Mouse (Mus musculus) heart, embryonic 10.5 days (tissue): ENCODE measurements around the gene Ces1a. TPM values are rescaled to one million over a fixed set of nuclear protein-coding genes. Genes with fewer than 3 reads are reported as not detected.

Source experiments
- DNase-seq: peaks from one replicate; pipeline ENCODE4 v3.0.0-alpha.2; 2017; ENCODE audit warnings: low spot score
- H3K27ac ChIP-seq: fragments of 300-500 bp; sonication (generic); 2 replicates; pipeline ENCODE4 v1.5.1; 2016; ENCODE audit warnings: mild to moderate bottlenecking
- H3K27me3 ChIP-seq: fragments of 300-500 bp; sonication (generic); 2 replicates; pipeline ENCODE4 v1.6.1; 2016; ENCODE audit warnings: mild to moderate bottlenecking; ENCODE audit not compliant: poor library complexity, insufficient read depth, severe bottlenecking
- H3K36me3 ChIP-seq: fragments of 300-500 bp; sonication (generic); 2 replicates; pipeline ENCODE4 v1.6.1; 2016; ENCODE audit warnings: mild to moderate bottlenecking, moderate library complexity
- H3K4me1 ChIP-seq: fragments of 300-500 bp; sonication (generic); 2 replicates; pipeline ENCODE4 v1.6.1; 2016; ENCODE audit warnings: mild to moderate bottlenecking
- H3K4me3 ChIP-seq: fragments of 300-500 bp; sonication (generic); 2 replicates; pipeline ENCODE4 v1.5.1; 2016; ENCODE audit warnings: mild to moderate bottlenecking, moderate library complexity
- H3K9me3 ChIP-seq: fragments of 300-500 bp; sonication (generic); 2 replicates; pipeline ENCODE4 v1.6.1; 2016; ENCODE audit warnings: mild to moderate bottlenecking, moderate library complexity
- WGBS: fragments of 180-500 bp; shearing (Covaris S2); methylation state at CpG from one replicate; pipeline ENCODE4 v1.1.7; 2016; 5-methylcytosine and 5-hydroxymethylcytosine counted together
- polyA plus RNA-seq: library from polyadenylated mRNA; unstranded; fragments of >200 nt; fragmentation: Nextera tagmentation; extraction: Ambion mirVana; gene quantifications from 2 replicates; pipeline ENCODE4 v1.2.1, GENCODE M21; 2016

Ces1a gene
- 0.16 TPM in 1 of 2 replicates, not detected in the other for polyA plus RNA-seq

DNA sequence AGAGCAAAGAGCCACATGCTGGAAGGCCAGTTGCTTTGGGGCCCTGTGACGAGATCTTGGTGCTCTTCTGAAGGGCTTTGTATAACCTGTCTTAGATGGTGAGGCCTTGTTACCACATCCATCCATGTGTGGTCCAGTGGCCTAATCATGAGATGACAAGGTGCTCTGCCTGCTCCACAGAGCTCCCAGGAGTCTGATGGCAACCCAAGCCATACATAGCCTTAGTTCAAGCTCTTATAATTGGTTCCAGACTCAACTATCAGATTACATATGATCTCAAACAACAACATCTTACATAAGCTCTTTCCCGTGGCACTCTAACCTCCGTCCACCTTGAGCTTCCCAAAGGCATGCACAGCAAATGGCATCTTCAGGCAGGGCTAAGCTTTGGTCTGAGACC is at the start of gene Ces1a:
TSS of gene Ces1a (minus strand) at position 101 of the 400 bp plus-strand sequence.
- Histone ChIP-seq H3K27ac (no peak within 1 kb of the TSS), H3K36me3 (no peaks in the 10 kb centered on the region), H3K4me3 (no peak within 1 kb of the TSS), H3K27me3 (no peaks in the 10 kb centered on the region), H3K9me3 (no peaks in the 10 kb centered on the region), H3K4me1 (no peaks in the 10 kb centered on the region)
- DNase-seq, result no peak
- 76% methylated on average over 3 of the region's 3 CpGs for WGBS

GRCm38 (mm10) chr8:93095376-93095775 is 47.4 kb upstream of the Ces1a start:
- no peaks in the 10 kb centered on the region for H3K4me1 ChIP-seq
- peak; percentile 76 for DNase-seq
- no peaks in the 10 kb centered on the region for H3K36me3 ChIP-seq
- H3K4me3 ChIP-seq, result no peak overlapping the region
- no peak overlapping the region for H3K27ac ChIP-seq
- H3K9me3 ChIP-seq, result no peaks in the 10 kb centered on the region
- H3K27me3 ChIP-seq, result no peaks in the 10 kb centered on the region

- Histone ChIP-seq H3K4me1 (peaks cover 4% of the 10 kb centered on the region; the same call in 1 of the 2 replicates), H3K27ac (no peak overlapping the region), H3K27me3 (no peaks in the 10 kb centered on the region), H3K4me3 (no peak overlapping the region), H3K9me3 (no peaks in the 10 kb centered on the region), H3K36me3 (no peaks in the 10 kb centered on the region)
- WGBS, result 80% methylated on average over 1 of the region's 1 CpGs
- DNase-seq, result no peak
Observed at GRCm38 (mm10) chr8:93091324-93091723, 43.3 kb upstream of the Ces1a start.

GRCm38 (mm10) chr8:93088686-93089122 is 40.7 kb upstream of the Ces1a start:
- Histone ChIP-seq H3K36me3 (no peaks in the 10 kb centered on the region), H3K9me3 (no peaks in the 10 kb centered on the region), H3K27me3 (no peaks in the 10 kb centered on the region), H3K4me1 (peaks cover 4% of the 10 kb centered on the region; the same call in 1 of the 2 replicates), H3K4me3 (no peak overlapping the region), H3K27ac (peak overlapping the region; percentile 29; the same call in 1 of the 2 replicates)
- WGBS, result 15% methylated on average over 2 of the region's 2 CpGs
- DNase-seq, result no peak

DNA sequence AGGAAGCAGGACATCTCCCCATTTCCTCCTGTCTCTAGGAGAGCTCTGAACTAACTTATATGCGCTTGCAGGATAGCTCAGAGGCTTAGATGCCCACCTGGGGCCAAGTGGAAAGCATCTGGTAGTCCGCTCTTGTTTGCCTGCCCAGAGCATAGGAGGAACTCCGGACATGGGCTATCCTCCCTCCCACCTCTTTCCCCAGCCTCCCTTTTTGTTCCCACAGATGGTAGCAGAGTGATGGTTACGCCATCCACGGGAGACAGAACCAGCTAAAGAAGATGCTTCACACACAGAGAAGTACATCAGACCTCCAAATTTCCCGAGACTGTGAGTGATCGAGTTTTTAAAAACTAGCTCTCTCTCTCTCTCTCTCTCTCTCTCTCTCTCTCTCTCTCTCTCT is 40.2 kb upstream of the Ces1a start:
- H3K36me3 ChIP-seq, result no peaks in the 10 kb centered on the region
- H3K27me3 ChIP-seq, result no peaks in the 10 kb centered on the region
- peaks cover 4% of the 10 kb centered on the region; the same call in 1 of the 2 replicates for H3K4me1 ChIP-seq
- DNase-seq, result no peak
- no peak overlapping the region for H3K4me3 ChIP-seq
- 25% methylated on average over 7 of the region's 7 CpGs for WGBS
- H3K27ac ChIP-seq, result no peak overlapping the region
- no peaks in the 10 kb centered on the region for H3K9me3 ChIP-seq

GRCm38 (mm10) chr8:93079887-93080286 is 31.9 kb upstream of the Ces1a start, which contains the start of gene Ces1b:
TSS of gene Ces1b (minus strand) at chr8:93080017.
- H3K27me3 ChIP-seq, result no peaks in the 10 kb centered on the region
- H3K9me3 ChIP-seq, result no peaks in the 10 kb centered on the region
- no peak for DNase-seq
- no peak within 1 kb of the TSS for H3K4me3 ChIP-seq
- 67% methylated on average over 2 of the region's 2 CpGs for WGBS
- no peaks in the 10 kb centered on the region for H3K36me3 ChIP-seq
- no peaks in the 10 kb centered on the region for H3K4me1 ChIP-seq
- H3K27ac ChIP-seq, result no peak within 1 kb of the TSS

- DNase-seq, result no peak
- WGBS, result 85% methylated on average over 4 of the region's 4 CpGs
Observed at GRCm38 (mm10) chr8:93075251-93075650, 27.3 kb upstream of the Ces1a start.

DNA sequence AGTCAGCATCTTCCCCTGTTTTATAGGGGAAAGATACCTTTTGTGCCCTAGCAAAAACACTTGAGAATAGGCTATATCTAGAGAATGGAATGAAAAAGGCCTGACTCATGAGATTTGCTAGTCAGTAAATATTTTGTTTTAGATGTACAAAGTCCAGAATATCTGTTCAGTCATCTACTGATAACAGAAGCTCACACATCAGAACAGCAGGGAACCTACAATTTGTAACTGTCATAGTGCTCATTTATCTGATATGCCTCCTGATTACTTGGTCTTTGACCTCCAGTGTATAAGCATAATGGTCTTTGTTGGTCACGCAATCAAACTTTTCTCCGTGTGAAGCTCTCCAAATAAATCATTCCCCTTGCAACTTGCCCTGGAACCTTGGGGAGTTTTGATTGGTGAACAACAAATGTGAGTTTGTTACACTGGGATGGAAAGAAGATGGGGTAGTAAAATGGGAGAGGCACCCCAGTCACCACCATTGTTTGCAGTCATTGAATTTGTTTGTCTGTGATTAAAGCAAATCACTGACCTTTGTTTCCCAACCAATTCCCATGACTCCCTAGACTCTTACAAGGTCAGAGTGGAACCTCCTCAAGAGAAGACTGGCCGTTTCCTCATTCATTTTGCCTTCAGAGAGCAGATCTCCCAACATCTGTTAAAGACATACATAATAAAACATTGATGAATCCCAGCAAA is 15.6 kb upstream of the Ces1a start:
- no peak for DNase-seq
- no peaks in the 10 kb centered on the region for H3K27me3 ChIP-seq
- no peaks in the 10 kb centered on the region for H3K9me3 ChIP-seq
- H3K27ac ChIP-seq, result no peak overlapping the region
- H3K4me3 ChIP-seq, result no peak overlapping the region
- no peaks in the 10 kb centered on the region for H3K4me1 ChIP-seq
- 82% methylated on average over 3 of the region's 3 CpGs for WGBS
- H3K36me3 ChIP-seq, result no peaks in the 10 kb centered on the region

More at GRCm38 (mm10) chr8:93075251-93075650, 27.3 kb upstream of the Ces1a start:
- no peaks in the 10 kb centered on the region for H3K4me1 ChIP-seq
- H3K27ac ChIP-seq, result no peak overlapping the region
- H3K4me3 ChIP-seq, result no peak overlapping the region
- no peaks in the 10 kb centered on the region for H3K27me3 ChIP-seq
- H3K36me3 ChIP-seq, result no peaks in the 10 kb centered on the region
- no peaks in the 10 kb centered on the region for H3K9me3 ChIP-seq

DNA sequence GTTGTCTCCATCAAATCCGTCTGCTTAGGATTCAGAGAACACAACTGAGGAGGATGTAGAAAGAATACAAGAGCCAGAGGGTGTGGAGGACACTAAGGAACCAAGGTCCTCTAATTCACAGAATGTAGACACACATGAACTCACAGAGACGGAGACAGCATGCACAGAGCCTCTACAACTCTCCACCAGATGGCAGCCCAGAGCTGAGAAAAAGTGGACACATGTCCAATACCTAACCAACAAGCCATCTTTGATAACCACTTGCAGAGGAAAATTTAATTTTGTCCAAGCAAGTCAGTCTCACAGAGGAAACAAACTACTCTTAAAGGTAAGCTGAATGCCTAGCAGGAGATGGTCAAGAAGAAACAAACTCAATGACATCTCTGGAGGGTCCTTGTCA is 11.2 kb upstream of the Ces1a start:
- Histone ChIP-seq H3K27me3 (no peaks in the 10 kb centered on the region), H3K4me1 (0 out of 2 replicates have a peak, but pooled peaks cover 4% of the 10 kb centered on the region), H3K4me3 (no peak overlapping the region), H3K9me3 (no peaks in the 10 kb centered on the region), H3K36me3 (no peaks in the 10 kb centered on the region), H3K27ac (no peak overlapping the region)
- DNase-seq, result peak; percentile 77
- WGBS, result 10% methylated on average over 2 of the region's 2 CpGs

- DNase-seq, result no peak
- Histone ChIP-seq H3K9me3 (no peaks in the 10 kb centered on the region), H3K4me1 (0 out of 2 replicates have a peak, but pooled peaks cover 4% of the 10 kb centered on the region), H3K36me3 (no peaks in the 10 kb centered on the region), H3K27me3 (no peaks in the 10 kb centered on the region), H3K27ac (no peak overlapping the region), H3K4me3 (no peak overlapping the region)
- WGBS, result 30% methylated on average over 2 of the region's 2 CpGs
Observed at GRCm38 (mm10) chr8:93055238-93055637, 7.2 kb upstream of the Ces1a start.

GRCm38 (mm10) chr8:93048510-93049416 is 771 bp upstream of the Ces1a start:
- H3K9me3 ChIP-seq, result no peaks in the 10 kb centered on the region
- no peak overlapping the region for H3K4me3 ChIP-seq
- DNase-seq, result no peak
- H3K27me3 ChIP-seq, result no peaks in the 10 kb centered on the region
- WGBS, result 70% methylated on average over 4 of the region's 4 CpGs
- no peaks in the 10 kb centered on the region for H3K36me3 ChIP-seq
- no peaks in the 10 kb centered on the region for H3K4me1 ChIP-seq
- H3K27ac ChIP-seq, result no peak overlapping the region

DNA sequence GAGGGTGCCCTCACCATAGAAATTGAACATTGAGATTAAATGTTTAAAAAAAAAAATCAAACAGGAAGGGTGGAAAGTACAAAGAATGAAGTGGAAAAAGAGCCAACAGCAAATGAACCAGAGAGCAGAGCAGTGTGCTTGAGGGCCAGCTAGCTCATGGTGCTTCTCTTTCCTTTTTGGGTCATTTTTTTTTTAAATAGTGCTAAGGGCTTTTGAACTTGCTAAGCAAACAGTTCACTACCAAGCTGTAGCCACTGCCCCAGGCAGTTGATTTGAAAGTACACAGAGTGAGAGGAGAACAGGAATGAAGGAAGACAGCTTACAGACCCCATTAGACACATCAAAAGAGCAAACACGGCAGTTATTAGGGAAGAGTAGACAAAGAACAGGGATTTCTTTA is 4.9 kb downstream of the Ces1a start:
- Histone ChIP-seq H3K9me3 (no peaks in the 10 kb centered on the region), H3K4me1 (peaks cover 13% of the 10 kb centered on the region), H3K27ac (no peak overlapping the region), H3K27me3 (no peaks in the 10 kb centered on the region), H3K36me3 (no peaks in the 10 kb centered on the region), H3K4me3 (no peak overlapping the region)
- DNase-seq, result no peak
- 53% methylated on average over 1 of the region's 1 CpGs for WGBS
